Mouse (Mus musculus) lung, embryonic 16.5 days (tissue): Measurements from ENCODE around the gene Serinc2. TPM values are rescaled to one million over a fixed set of nuclear protein-coding genes. Genes with fewer than 3 reads are reported as not detected.
A peak's percentile ranks its signal among the peaks of the same experiment; 100 is the strongest.

Source experiments
- ATAC-seq: fragments of 200-750 bp; cut with Nextera tagmentation; 2 replicates; pipeline ENCODE4 v1.8.0; 2017; ENCODE audit warnings: low read depth, mild to moderate bottlenecking, moderate library complexity
- H3K27ac ChIP-seq: fragments of 300-500 bp; sonication (generic); 2 replicates; pipeline ENCODE4 v1.5.1; 2014; ENCODE audit warnings: mild to moderate bottlenecking, control low read depth, low read length
- H3K27me3 ChIP-seq: fragments of 300-500 bp; sonication (generic); 2 replicates; pipeline ENCODE4 v1.6.1; 2014; ENCODE audit warnings: low read depth, low read length, mixed read lengths; ENCODE audit not compliant: control insufficient read depth, insufficient read depth
- H3K36me3 ChIP-seq: fragments of 300-500 bp; sonication (generic); 2 replicates; pipeline ENCODE4 v1.6.1; 2014; ENCODE audit warnings: low read length; ENCODE audit not compliant: control insufficient read depth, insufficient read depth
- H3K4me1 ChIP-seq: fragments of 300-500 bp; sonication (generic); replicated peaks from 2 replicates; pipeline ENCODE4 v1.6.1; 2014; ENCODE audit warnings: low read length, mixed read lengths; ENCODE audit not compliant: control insufficient read depth, insufficient read depth
- H3K4me2 ChIP-seq: fragments of 300-500 bp; sonication (generic); 2 replicates; pipeline ENCODE4 v1.6.1; 2014; ENCODE audit warnings: low read depth, low read length, control low read depth
- H3K4me3 ChIP-seq: fragments of 300-500 bp; sonication (generic); 2 replicates; pipeline ENCODE4 v1.5.1; 2014; ENCODE audit warnings: mild to moderate bottlenecking, low read length, control low read depth
- H3K9ac ChIP-seq: fragments of 300-500 bp; sonication (generic); 2 replicates; pipeline ENCODE4 v1.6.1; 2014; ENCODE audit warnings: low read length, control low read depth
- H3K9me3 ChIP-seq: fragments of 300-500 bp; sonication (generic); 2 replicates; pipeline ENCODE4 v1.6.1; 2016; ENCODE audit warnings: low read length; ENCODE audit not compliant: control insufficient read depth
- WGBS: fragments of 180-500 bp; shearing (Covaris S2); extraction: QIAGEN DNeasy Blood & Tissue Kit; methylation state at CpG from one replicate; pipeline ENCODE4 v1.1.7; 2014; 5-methylcytosine and 5-hydroxymethylcytosine counted together
- polyA plus RNA-seq: library from polyadenylated mRNA; unstranded; fragments of >200 nt; fragmentation: Nextera tagmentation; extraction: Ambion mirVana; gene quantifications from 2 replicates; pipeline ENCODE4 v1.2.1, GENCODE M21; 2015

Gene Serinc2
- polyA plus RNA-seq, 1 experiment from 2014 or later, result 19.9 TPM

DNA sequence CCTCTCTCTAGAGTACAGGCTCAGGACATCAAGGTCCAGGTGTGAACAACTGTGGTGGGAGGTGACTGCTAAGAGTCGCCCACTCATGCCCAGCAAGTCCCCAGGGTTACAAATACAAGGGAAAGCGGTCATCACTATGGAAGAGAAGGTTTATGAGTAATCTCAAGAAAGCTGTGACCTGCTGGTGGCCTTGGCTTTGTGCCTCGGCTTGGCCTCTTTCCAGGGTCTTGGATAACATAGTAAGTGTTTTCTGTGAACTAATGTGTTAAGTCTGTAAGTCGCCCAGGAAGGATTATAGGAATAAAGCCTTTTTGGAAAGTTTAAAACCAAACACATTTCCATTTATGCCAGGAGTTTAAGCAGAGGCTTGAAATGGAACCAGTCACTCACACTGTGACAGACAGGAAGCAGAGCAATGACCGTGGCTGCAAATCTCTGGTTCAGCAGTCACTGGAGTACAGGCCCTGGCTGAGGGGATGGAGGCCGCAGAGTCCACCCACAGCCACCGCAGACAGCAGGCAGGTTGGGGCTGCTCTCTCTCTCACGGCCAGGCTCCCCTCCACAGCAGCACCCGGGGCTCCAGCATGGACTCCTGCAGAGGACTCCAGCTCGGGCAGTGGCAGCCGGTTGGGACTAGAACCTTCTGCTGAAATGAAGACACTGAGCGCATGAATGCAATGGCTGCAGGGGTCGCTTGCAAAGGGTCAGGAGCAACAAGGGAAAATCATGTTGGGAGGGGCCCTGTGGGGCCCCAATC, 36.9 kb upstream of the Serinc2 start:
- H3K9ac ChIP-seq, result peak overlapping the region; percentile 22; the same call in 1 of the 2 replicates
- H3K27me3 ChIP-seq, result no peaks in the 10 kb centered on the region
- no peak overlapping the region for H3K4me3 ChIP-seq
- H3K4me1 ChIP-seq, result peaks cover 17% of the 10 kb centered on the region
- ATAC-seq, result peak; percentile 48
- 50% methylated on average over 13 of the region's 13 CpGs for WGBS
- H3K36me3 ChIP-seq, result peaks cover 5% of the 10 kb centered on the region
- no peaks in the 10 kb centered on the region for H3K9me3 ChIP-seq
- no peak overlapping the region for H3K4me2 ChIP-seq
- H3K27ac ChIP-seq, result peak overlapping the region; percentile 40; the same call in 1 of the 2 replicates

DNA sequence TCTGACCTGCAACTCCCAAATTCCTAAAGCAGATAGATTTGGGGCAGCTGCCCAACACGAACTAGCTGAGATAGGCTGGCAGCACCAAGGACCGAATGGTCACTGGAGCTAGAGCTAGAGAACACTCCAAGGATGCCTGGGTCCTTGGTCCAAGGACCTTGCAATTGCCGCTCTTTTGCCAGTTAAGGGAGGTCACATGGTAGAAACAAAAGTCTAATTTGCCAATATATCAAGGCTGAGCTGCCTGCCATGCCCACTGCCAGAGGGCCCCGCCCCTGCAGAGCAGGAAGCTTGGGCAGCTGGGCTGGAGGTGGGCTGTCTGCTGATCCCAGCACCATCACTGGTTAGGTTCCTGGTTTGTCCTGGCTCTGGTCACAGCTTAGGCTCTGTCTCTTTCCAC, 34.5 kb upstream of the Serinc2 start:
- WGBS, result 93% methylated on average over 4 of the region's 4 CpGs
- Histone ChIP-seq H3K27ac (no peak overlapping the region), H3K4me2 (no peak overlapping the region), H3K36me3 (peaks cover 2% of the 10 kb centered on the region; the same call in 1 of the 2 replicates), H3K9me3 (no peaks in the 10 kb centered on the region), H3K4me1 (peaks cover 17% of the 10 kb centered on the region), H3K4me3 (no peak overlapping the region), H3K9ac (no peak overlapping the region), H3K27me3 (peaks cover 14% of the 10 kb centered on the region)
- no peak for ATAC-seq

DNA sequence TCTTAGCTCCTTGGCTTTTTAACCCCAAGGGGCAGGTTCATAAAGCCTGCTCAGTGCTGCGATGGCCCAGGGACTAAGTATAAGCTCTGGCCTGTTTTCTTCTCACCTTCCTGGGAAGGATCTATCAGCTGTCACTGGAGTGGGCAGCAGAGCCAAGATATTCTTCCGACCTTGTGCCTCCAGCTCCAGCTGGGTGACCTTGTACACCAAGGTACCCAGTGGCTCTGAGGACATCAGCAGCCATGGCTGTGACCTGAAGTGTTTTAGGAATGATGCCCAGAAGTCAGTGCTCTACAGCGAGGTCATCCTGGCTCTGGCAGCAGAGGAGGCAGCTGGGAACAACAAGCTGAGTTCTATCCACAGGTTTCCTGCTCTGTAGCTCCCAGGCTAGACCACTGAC, 33.5 kb upstream of the Serinc2 start:
- Histone ChIP-seq H3K9ac (no peak overlapping the region), H3K27ac (no peak overlapping the region), H3K9me3 (no peaks in the 10 kb centered on the region), H3K4me1 (peaks cover 24% of the 10 kb centered on the region), H3K36me3 (peaks cover 2% of the 10 kb centered on the region; the same call in 1 of the 2 replicates), H3K27me3 (peaks cover 21% of the 10 kb centered on the region), H3K4me2 (no peak overlapping the region), H3K4me3 (no peak overlapping the region)
- WGBS, result 77% methylated on average over 3 of the region's 3 CpGs
- ATAC-seq, result no peak

DNA sequence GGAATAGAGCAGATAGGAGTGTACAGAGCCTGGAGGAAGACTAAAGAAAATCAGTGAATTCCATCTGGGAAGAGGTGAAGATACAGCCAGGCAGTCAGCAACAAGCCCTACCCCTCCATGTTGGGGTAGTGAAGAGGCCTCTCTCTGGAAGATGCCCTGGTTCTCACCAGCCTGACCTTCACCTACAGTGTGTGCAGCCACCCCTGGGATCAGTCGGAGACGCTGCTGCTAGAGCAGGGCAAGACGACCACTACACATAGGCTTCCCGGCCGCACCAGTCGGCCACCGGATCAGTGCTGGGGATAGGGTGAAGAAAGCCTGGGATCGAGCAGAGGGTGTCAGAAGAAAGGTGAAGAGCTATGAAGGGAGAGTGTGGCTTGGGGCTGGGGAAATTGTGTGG, 30.2 kb upstream of the Serinc2 start:
- no peak overlapping the region for H3K9ac ChIP-seq
- no peaks in the 10 kb centered on the region for H3K9me3 ChIP-seq
- H3K4me3 ChIP-seq, result peak overlapping the region; percentile 56
- H3K27me3 ChIP-seq, result peaks cover 28% of the 10 kb centered on the region
- ATAC-seq, result no peak
- H3K4me1 ChIP-seq, result peaks cover 8% of the 10 kb centered on the region
- peak overlapping the region; percentile 96 for H3K4me2 ChIP-seq
- no peak overlapping the region for H3K27ac ChIP-seq
- peaks cover 2% of the 10 kb centered on the region; the same call in 1 of the 2 replicates for H3K36me3 ChIP-seq
- 47% methylated on average over 8 of the region's 8 CpGs for WGBS

DNA sequence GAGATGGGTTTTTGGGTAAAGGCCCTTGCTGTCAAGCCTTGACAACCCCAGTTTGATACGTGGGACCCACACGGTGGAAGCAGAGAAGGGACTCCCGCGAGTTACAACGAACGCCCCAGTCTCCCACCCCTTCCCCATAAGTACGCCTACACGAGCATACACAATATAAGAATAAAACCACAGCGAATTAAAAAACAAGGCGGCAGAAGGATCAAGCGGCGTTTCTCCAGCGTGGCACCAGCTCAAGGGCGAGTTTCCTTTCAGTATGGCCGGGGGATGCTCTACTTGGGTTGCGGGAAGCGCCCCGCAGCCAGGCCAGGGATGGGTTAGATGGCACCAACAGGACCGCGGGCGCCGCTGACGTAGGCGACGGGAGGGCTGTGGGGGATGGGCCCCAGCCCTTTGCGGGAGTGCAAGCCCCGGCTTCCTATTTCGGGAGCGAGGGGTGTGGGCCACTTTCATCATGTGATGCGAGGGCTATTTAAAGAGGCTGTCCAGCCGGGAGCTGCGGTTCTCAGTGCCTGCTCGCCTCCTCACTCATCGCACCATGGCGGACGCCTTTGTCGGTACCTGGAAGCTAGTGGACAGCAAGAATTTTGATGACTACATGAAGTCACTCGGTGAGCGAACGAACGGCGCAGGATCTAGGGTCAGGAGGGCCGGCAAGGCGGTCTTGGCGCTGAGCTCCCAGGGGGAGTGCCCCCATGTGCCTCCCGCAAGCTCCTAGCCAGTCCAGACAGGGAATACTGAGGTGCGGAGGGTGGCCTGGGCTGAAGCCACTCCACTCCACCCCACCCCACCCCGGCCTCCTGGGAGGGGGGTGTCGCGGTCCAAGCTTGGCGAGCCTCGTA, 29.5 kb upstream of the Serinc2 start, which contains the start of the genes Fabp3 and Gm10570:
TSS of gene Fabp3 (plus strand) at position 365 of the 851 bp plus-strand sequence.
TSS of gene Gm10570 (minus strand) at position 444 of the 851 bp plus-strand sequence.
- Histone ChIP-seq H3K27ac (no peak within 1 kb of the TSS), H3K4me1 (peaks cover 8% of the 10 kb centered on the region), H3K27me3 (peaks cover 28% of the 10 kb centered on the region), H3K9ac (peak within 1 kb of the TSS; percentile 8; the same call in 1 of the 2 replicates), H3K4me2 (peak within 1 kb of the TSS; percentile 96), H3K36me3 (no peaks in the 10 kb centered on the region), H3K4me3 (peak within 1 kb of the TSS; percentile 56), H3K9me3 (no peaks in the 10 kb centered on the region)
- ATAC-seq, result peak; percentile 42
- WGBS, result under 1% methylated on average over 52 of the region's 52 CpGs

DNA sequence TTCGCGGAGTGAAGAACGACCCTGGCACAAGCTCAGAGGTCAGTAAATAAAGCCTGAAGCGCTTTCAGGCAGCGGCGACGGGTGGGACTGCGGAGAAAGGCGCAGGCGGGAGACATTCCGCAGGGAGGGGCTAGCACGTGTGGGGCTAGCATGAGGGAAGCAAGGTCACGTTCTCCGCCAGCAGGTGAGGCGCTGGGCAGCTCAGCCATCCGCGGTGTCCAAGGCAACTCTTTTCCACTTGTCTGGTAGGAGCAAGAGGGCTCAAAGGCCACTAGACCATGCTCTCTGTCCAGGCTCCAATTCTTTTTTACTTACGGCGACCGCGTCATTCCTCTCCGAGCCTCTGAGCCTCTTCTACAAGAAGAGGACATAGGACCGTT, 28.8 kb upstream of the Serinc2 start:
- Histone ChIP-seq H3K4me3 (peak overlapping the region; percentile 56), H3K4me1 (peaks cover 8% of the 10 kb centered on the region), H3K27ac (no peak overlapping the region), H3K27me3 (peaks cover 28% of the 10 kb centered on the region), H3K4me2 (peak overlapping the region; percentile 96), H3K9me3 (no peaks in the 10 kb centered on the region), H3K36me3 (no peaks in the 10 kb centered on the region), H3K9ac (peak overlapping the region; percentile 8; the same call in 1 of the 2 replicates)
- ATAC-seq, result peak; percentile 70
- 0% methylated on average over 23 of the region's 23 CpGs for WGBS

DNA sequence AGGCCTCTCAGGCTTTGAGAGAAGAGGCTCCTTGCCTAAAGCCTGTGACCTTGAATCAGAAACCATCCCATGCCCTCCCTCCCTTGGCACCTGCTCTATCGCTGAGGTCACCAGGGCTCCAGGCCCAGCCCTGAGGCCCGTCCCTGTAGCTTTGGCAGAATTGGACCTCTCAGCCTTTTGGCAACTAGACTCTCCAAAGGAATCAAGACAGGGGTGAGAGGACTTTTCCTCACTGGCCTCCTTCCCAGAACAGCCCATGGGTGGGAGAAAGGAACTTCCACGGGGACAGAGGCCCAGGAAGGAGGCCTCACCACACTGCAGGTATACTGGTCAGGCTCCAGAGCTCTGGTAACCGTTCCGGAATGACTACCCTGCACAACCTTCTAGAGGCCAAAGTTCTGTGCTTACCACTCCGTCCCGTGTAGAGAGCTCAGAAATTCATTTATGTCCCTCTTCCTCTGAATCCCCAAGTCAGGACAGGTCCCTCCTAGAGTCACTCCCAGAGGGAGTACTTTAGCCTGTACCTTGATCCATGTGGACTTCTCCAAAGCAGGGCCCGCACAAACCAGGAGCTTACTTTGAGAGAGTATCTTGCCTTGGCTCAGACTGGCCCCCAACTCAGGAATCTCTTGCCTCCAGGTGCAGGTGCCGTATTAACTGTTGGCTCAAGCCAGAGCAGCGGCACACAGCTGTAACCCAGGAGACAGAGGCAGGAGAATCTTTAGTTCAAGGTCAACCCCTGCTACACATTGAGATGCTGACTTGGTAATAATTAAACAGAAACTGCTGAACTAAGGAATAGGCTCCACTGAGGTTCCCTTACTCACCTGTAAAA, 28.0 kb upstream of the Serinc2 start:
- no peaks in the 10 kb centered on the region for H3K36me3 ChIP-seq
- H3K4me1 ChIP-seq, result peaks cover 8% of the 10 kb centered on the region
- no peak overlapping the region for H3K4me3 ChIP-seq
- no peak for ATAC-seq
- H3K9me3 ChIP-seq, result no peaks in the 10 kb centered on the region
- H3K27me3 ChIP-seq, result peaks cover 28% of the 10 kb centered on the region
- H3K4me2 ChIP-seq, result peak overlapping the region; percentile 96
- H3K9ac ChIP-seq, result no peak overlapping the region
- 69% methylated on average over 10 of the region's 10 CpGs for whole genome bisulfite sequencing
- no peak overlapping the region for H3K27ac ChIP-seq

DNA sequence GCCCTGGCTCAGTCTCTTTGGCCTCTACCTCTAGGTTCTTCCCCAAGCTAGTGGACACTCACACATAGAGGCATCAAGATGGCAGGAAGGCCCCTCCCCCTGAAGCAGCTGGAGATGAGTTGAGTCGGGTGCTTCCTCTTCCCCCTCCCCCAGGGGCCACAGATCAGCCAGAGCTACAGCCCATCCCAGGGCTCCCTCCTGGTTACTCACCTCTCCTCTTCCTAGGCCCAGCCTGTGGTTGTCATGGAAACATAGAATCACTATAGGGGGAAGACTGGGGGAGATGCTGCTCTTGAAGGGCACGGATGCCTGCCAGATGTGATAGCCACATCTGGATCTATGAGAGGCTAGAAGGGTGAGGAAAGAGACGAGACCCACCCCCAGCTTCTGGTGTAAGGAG, 25.7 kb upstream of the Serinc2 start:
- no peaks in the 10 kb centered on the region for H3K36me3 ChIP-seq
- ATAC-seq, result no peak
- H3K4me3 ChIP-seq, result no peak overlapping the region
- WGBS, result 27% methylated on average over 3 of the region's 3 CpGs
- peaks cover 24% of the 10 kb centered on the region for H3K27me3 ChIP-seq
- no peak overlapping the region for H3K9ac ChIP-seq
- H3K9me3 ChIP-seq, result no peaks in the 10 kb centered on the region
- H3K4me2 ChIP-seq, result no peak overlapping the region
- no peak overlapping the region for H3K27ac ChIP-seq
- peaks cover 8% of the 10 kb centered on the region for H3K4me1 ChIP-seq
